In genomic region chr7:64882243-64882642, GRCm38 (mm10) we compare ENCODE assay signal across 24 mouse cellular contexts.
"Had no signal": no experiment of that assay in that cellular context is flagged by ENCODE, and none has a peak within 500 bp of the region (broad histone marks: within the 10 kb centered on the region; RNA-seq: fewer than 3 reads in every experiment).

No protein-coding gene starts in this region.

- H3K36me3 ChIP-seq: heart, embryonic 10.5 days; heart, embryonic 12.5 days; hindbrain, embryonic 10.5 days; hindbrain, embryonic 12.5 days; intestine, embryonic 15.5 days; limb, embryonic 15.5 days; liver, embryonic 12.5 days had no signal

- H3K4me1 ChIP-seq: heart, embryonic 10.5 days; heart, embryonic 12.5 days; hindbrain, embryonic 10.5 days; hindbrain, embryonic 12.5 days; intestine, embryonic 15.5 days; limb, embryonic 15.5 days; liver, embryonic 12.5 days had no signal

- H3K9me3 ChIP-seq: heart, embryonic 10.5 days; heart, embryonic 12.5 days; hindbrain, embryonic 10.5 days; hindbrain, embryonic 12.5 days; intestine, embryonic 15.5 days; limb, embryonic 15.5 days; liver, embryonic 12.5 days had no signal

- H3K4me3 ChIP-seq: heart, embryonic 10.5 days; heart, embryonic 12.5 days; hindbrain, embryonic 10.5 days; hindbrain, embryonic 12.5 days; intestine, embryonic 15.5 days; layer of hippocampus, adult 2 months; left cerebral cortex, adult 2 months; limb, embryonic 15.5 days; liver, embryonic 12.5 days had no signal

- DNase-seq: gastrocnemius, postnatal 14 days; gastrocnemius, postnatal 36 days; heart, adult 18-20 months; heart, postnatal 10 days; heart, postnatal 4 days; kidney, adult 18-20 months; kidney, adult 8-10 months; kidney, postnatal 10 days; kidney, postnatal 25 days; kidney, postnatal 4 days had no signal

- H3K9ac ChIP-seq: heart, embryonic 12.5 days; hindbrain, embryonic 12.5 days; hindbrain, embryonic 14.5 days; intestine, embryonic 15.5 days; limb, embryonic 15.5 days; liver, embryonic 12.5 days; liver, embryonic 14.5 days had no signal

- H3K27me3 ChIP-seq: heart, embryonic 12.5 days; hindbrain, embryonic 12.5 days; intestine, embryonic 15.5 days had no signal

- H3K4me2 ChIP-seq: heart, embryonic 12.5 days; hindbrain, embryonic 12.5 days; hindbrain, embryonic 14.5 days; intestine, embryonic 15.5 days; limb, embryonic 15.5 days; liver, embryonic 12.5 days had no signal

- H3K27ac ChIP-seq: heart, embryonic 10.5 days; hindbrain, embryonic 10.5 days; hindbrain, embryonic 12.5 days; hindbrain, embryonic 14.5 days; intestine, embryonic 15.5 days; layer of hippocampus, adult 2 months; left cerebral cortex, adult 2 months; limb, embryonic 15.5 days; liver, embryonic 12.5 days; liver, embryonic 14.5 days had no signal

- ATAC-seq: hindbrain, embryonic 16.5 days; inflammation-experienced regulatory T-cells, adult 6 months; intestine, embryonic 15.5 days; intestine, postnatal 0 days; liver, embryonic 12.5 days had no signal
